Mouse (Mus musculus) heart, postnatal 0 days (tissue): ENCODE measurements around the gene Chchd5. TPM values are rescaled to one million over a fixed set of nuclear protein-coding genes. Genes with fewer than 3 reads are reported as not detected.

Experiments used
- ATAC-seq: fragments of 200-750 bp; cut with Nextera tagmentation; 2 replicates; pipeline ENCODE4 v1.8.0; 2017; ENCODE audit warnings: low read depth, moderate number of reproducible peaks, moderate library complexity; ENCODE audit not compliant: insufficient read depth
- DNase-seq: peaks from one replicate; pipeline ENCODE4 v3.0.0-alpha.2; 2016; ENCODE audit warnings: low spot score
- H3K27ac ChIP-seq: fragments of 300-500 bp; sonication (generic); 2 replicates; pipeline ENCODE4 v1.5.1; 2014; ENCODE audit warnings: low read depth, mild to moderate bottlenecking
- H3K27me3 ChIP-seq: fragments of 300-500 bp; sonication (generic); 2 replicates; pipeline ENCODE4 v1.6.1; 2014; ENCODE audit warnings: low read length, mixed read lengths; ENCODE audit not compliant: control insufficient read depth, insufficient read depth
- H3K36me3 ChIP-seq: fragments of 300-500 bp; sonication (generic); replicated peaks from 2 replicates; pipeline ENCODE4 v1.6.1; 2014; ENCODE audit warnings: low read length, mixed read lengths; ENCODE audit not compliant: control insufficient read depth, insufficient read depth
- H3K4me1 ChIP-seq: fragments of 300-500 bp; sonication (generic); 2 replicates; pipeline ENCODE4 v1.6.1; 2014; ENCODE audit warnings: antibody characterized with exemption; ENCODE audit not compliant: control insufficient read depth, insufficient read depth
- H3K4me2 ChIP-seq: fragments of 300-500 bp; sonication (generic); 2 replicates; pipeline ENCODE4 v1.6.1; 2014; ENCODE audit warnings: low read depth, mild to moderate bottlenecking, low read length, moderate library complexity
- H3K4me3 ChIP-seq: fragments of 300-500 bp; sonication (generic); 2 replicates; pipeline ENCODE4 v1.5.1; 2014; ENCODE audit warnings: low read depth, low read length
- H3K9ac ChIP-seq: fragments of 300-500 bp; sonication (generic); replicated peaks from 2 replicates; pipeline ENCODE4 v1.6.1; 2014; ENCODE audit warnings: low read depth, low read length, mixed read lengths
- H3K9me3 ChIP-seq: fragments of 300-500 bp; sonication (generic); replicated peaks from 2 replicates; pipeline ENCODE4 v1.6.1; 2016; ENCODE audit warnings: low read length; ENCODE audit not compliant: control insufficient read depth
- CTCF ChIP-seq: IDR thresholded peaks from 2 replicates; pipeline ENCODE4 v1.5.1; 2016; ENCODE audit warnings: antibody characterized with exemption, control low read depth, low read depth
- EP300 ChIP-seq: IDR thresholded peaks from 2 replicates; pipeline ENCODE4 v1.6.1; 2016; ENCODE audit warnings: antibody characterized with exemption, low read depth
- WGBS: fragments of 180-500 bp; shearing (Covaris S2); extraction: QIAGEN DNeasy Blood & Tissue Kit; methylation state at CpG from one replicate; pipeline ENCODE4 v1.1.7; 2014; 5-methylcytosine and 5-hydroxymethylcytosine counted together
- polyA plus RNA-seq: library from polyadenylated mRNA; unstranded; fragments of >200 nt; fragmentation: Nextera tagmentation; extraction: Ambion mirVana; gene quantifications from 2 replicates; pipeline ENCODE4 v1.2.1, GENCODE M21; 2015
- total RNA-seq: library from RNA; depleted of rRNA; stranded (reverse); fragments of >200 nt; gene quantifications from 2 replicates; pipeline ENCODE4 v1.2.3, GENCODE M21; 2014; ENCODE audit warnings: low replicate concordance

Chchd5 gene
- total and polyA plus RNA-seq, 2 experiments from 2014 or later, result 17.6 to 19.4 TPM

DNA sequence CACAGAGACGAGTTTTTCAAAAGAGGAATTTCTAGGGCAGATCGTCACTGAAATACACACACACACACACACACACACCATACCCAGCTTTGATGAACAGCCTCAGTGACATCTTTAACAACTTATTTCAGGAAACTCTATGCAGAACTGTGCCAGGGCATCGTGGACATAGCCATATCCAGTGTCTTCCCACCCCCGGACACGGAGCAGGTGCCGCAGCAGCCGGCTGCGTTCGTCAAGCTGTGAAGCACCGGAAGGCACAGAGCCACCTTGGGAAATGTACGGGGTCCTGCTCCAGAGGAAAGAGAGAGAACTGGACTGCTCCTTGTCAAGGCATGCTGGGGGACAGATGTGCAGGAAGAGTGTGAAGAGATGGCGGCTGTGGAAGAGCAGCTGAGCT lies 36.7 kb upstream of the Chchd5 start:
- H3K9me3 ChIP-seq, result no peaks in the 10 kb centered on the region
- no peak for DNase-seq
- H3K4me2 ChIP-seq, result no peak overlapping the region
- peaks cover 24% of the 10 kb centered on the region for H3K36me3 ChIP-seq
- ATAC-seq, result no peak
- H3K4me1 ChIP-seq, result no peaks in the 10 kb centered on the region
- TF ChIP-seq EP300 (no peak), CTCF (no peak)
- WGBS, result 89% methylated on average over 12 of the region's 12 CpGs
- no peak overlapping the region for H3K9ac ChIP-seq
- no peak overlapping the region for H3K27ac ChIP-seq
- H3K27me3 ChIP-seq, result no peaks in the 10 kb centered on the region
- H3K4me3 ChIP-seq, result no peak overlapping the region

DNA sequence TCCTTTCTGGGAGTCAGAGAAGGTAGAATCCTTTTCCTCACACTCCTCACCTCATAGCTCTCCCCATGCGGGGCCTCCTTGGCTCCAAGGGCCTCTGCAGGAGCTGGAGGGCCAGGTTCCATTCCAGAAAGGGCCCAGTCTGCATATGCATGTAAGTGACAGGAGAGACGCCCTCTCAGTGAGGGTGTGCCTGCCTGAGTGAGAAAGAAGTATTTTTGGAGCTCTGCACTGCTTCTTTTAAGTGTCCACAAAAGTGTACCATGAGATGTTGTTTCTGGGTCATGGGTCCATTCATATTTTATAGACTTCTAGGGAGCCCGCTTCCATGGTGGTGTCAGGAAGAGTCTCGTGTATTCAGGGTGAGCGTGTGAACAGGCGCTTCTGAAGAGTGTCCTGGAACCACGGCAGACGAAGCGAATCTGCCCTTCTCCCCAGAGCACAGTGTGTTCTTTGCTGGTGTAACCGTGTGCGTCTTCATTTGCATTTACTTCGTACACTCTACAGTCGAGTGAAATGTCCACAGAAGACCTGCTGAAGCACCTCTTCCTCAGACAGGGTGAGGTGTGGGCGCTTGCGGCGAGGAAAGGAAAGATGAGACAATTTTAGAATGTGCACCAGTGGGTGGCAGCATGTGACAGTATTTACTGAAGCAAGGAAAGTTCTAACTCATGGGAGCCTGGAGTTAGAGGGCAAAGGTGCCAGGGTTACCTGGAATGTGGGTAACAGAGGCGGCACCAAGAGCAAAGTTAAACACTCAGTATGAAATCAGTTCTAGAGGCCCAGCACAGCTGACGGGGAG lies 35.4 kb upstream of the Chchd5 start:
- H3K36me3 ChIP-seq, result peaks cover 19% of the 10 kb centered on the region
- no peak for TF ChIP-seq EP300
- no peak for TF ChIP-seq CTCF
- no peak overlapping the region for H3K4me2 ChIP-seq
- no peak for ATAC-seq
- 85% methylated on average over 18 of the region's 18 CpGs for WGBS
- no peaks in the 10 kb centered on the region for H3K4me1 ChIP-seq
- no peak for DNase-seq
- no peak overlapping the region for H3K27ac ChIP-seq
- no peak overlapping the region for H3K9ac ChIP-seq
- H3K4me3 ChIP-seq, result no peak overlapping the region
- H3K27me3 ChIP-seq, result no peaks in the 10 kb centered on the region
- no peaks in the 10 kb centered on the region for H3K9me3 ChIP-seq

DNA sequence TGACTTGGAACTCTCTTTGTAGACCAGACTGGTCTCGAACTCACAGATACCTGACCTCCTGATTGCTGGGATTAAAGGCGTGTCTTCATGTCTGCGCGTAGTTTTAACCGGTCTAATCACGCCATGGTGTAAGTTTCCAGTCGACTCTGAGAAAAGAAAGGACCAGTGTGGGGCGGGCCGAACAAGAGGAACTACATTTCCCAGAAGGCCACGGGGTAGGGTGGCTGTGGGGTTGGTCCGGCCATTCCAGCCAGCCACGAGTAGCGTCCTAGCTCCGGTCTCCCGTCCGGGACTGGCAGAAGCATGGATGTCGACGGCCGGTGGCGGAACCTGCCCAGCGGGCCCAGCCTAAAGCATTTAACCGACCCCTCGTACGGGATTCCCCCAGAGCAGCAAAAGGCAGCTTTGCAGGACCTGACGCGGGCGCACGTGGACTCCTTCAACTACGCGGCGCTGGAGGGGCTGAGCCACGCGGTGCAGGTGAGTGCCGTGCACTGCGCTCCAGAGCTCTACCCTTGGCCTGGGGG lies 28.7 kb upstream of the Chchd5 start, which contains the start of gene Polr1b:
Gene Polr1b (plus strand): TSS at position 212 of the 527 bp plus-strand sequence.
- peak within 1 kb of the TSS; percentile 99 for H3K4me2 ChIP-seq
- DNase-seq (peak; percentile 97), ATAC-seq (peak; percentile 99)
- peaks cover 28% of the 10 kb centered on the region for H3K36me3 ChIP-seq
- H3K4me3 ChIP-seq, result peak within 1 kb of the TSS; percentile 83
- no peak within 1 kb of the TSS for H3K27ac ChIP-seq
- H3K9me3 ChIP-seq, result no peaks in the 10 kb centered on the region
- peaks cover 7% of the 10 kb centered on the region; the same call in 1 of the 2 replicates for H3K4me1 ChIP-seq
- no peaks in the 10 kb centered on the region for H3K27me3 ChIP-seq
- TF ChIP-seq CTCF, result no peak
- TF ChIP-seq EP300, result no peak
- H3K9ac ChIP-seq, result peak within 1 kb of the TSS; percentile 60
- under 1% methylated on average over 35 of the region's 35 CpGs for WGBS

DNA sequence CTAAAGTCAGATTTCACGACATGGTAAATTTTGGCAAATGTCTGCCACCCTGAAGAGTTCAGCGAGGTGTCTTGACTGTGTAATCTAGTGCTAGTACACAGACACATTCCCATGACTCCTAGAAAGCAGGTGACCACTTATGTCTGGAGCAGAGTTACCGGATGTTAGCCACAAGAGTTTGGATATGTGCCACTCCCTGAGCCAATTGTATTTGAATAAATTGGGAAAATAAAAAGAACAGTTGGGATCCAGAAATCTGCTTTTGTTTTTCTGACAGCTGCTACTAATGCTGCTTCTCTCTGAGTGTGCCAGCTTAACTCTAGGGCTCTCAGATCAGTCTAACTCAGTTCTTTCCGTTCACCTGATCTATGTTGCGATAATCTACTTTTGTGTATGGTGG lies 16.6 kb upstream of the Chchd5 start:
- H3K4me1 ChIP-seq, result no peaks in the 10 kb centered on the region
- 82% methylated on average over 5 of the region's 5 CpGs for WGBS
- DNase-seq (no peak), ATAC-seq (no peak)
- H3K27ac ChIP-seq, result no peak overlapping the region
- no peaks in the 10 kb centered on the region for H3K27me3 ChIP-seq
- H3K36me3 ChIP-seq, result peaks cover 77% of the 10 kb centered on the region
- no peak for TF ChIP-seq EP300
- TF ChIP-seq CTCF, result no peak
- no peak overlapping the region for H3K4me2 ChIP-seq
- H3K9ac ChIP-seq, result no peak overlapping the region
- no peak overlapping the region for H3K4me3 ChIP-seq
- H3K9me3 ChIP-seq, result no peaks in the 10 kb centered on the region

DNA sequence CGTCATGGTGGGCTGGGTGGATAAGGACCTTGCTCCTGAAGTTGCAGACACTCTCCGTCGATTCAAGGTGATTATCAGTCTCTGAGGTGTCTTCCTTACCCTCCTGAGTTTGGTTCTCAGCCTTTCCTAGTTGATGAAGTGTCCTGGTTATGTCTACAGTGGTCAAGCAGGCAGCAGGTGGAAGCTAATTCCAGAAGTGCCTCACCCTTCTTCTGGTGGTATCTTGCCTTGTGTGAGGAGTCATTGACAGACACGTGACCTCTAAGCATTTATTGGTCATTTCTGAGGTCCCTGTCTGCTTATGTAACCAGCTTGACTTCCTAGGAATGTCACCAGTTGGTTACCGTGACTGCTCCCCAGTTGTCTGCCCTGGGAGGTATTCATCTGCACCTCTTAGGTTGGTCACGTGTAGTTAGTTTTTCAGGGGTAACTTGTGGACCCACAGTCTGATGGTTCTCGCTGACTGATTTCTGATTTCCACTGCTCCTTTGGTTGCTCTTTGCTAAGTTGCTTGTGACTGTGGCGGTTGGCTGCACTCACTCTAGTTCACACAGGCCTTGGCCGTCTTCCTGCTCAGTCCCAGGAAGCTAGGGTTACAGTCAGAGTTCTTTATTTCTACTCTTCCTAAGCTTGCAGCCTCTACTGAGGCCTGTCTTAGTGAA lies 13.7 kb upstream of the Chchd5 start:
- no peak for DNase-seq
- no peak overlapping the region for H3K27ac ChIP-seq
- TF ChIP-seq CTCF (no peak), EP300 (no peak)
- no peaks in the 10 kb centered on the region for H3K27me3 ChIP-seq
- peaks cover 83% of the 10 kb centered on the region for H3K36me3 ChIP-seq
- no peak for ATAC-seq
- no peak overlapping the region for H3K9ac ChIP-seq
- no peak overlapping the region for H3K4me2 ChIP-seq
- H3K4me1 ChIP-seq, result no peaks in the 10 kb centered on the region
- H3K4me3 ChIP-seq, result no peak overlapping the region
- no peaks in the 10 kb centered on the region for H3K9me3 ChIP-seq
- WGBS, result 87% methylated on average over 9 of the region's 9 CpGs
